Mouse (Mus musculus): Measurements from ENCODE around the gene Pam16.
A peak's percentile ranks its signal among the peaks of the same experiment; 100 is the strongest.
"Not testable (repeated sequence)": the region's sequence is repeated elsewhere in the genome, so short reads cannot be mapped to it uniquely, and the experiment has no call there.

Gene Pam16

DNA sequence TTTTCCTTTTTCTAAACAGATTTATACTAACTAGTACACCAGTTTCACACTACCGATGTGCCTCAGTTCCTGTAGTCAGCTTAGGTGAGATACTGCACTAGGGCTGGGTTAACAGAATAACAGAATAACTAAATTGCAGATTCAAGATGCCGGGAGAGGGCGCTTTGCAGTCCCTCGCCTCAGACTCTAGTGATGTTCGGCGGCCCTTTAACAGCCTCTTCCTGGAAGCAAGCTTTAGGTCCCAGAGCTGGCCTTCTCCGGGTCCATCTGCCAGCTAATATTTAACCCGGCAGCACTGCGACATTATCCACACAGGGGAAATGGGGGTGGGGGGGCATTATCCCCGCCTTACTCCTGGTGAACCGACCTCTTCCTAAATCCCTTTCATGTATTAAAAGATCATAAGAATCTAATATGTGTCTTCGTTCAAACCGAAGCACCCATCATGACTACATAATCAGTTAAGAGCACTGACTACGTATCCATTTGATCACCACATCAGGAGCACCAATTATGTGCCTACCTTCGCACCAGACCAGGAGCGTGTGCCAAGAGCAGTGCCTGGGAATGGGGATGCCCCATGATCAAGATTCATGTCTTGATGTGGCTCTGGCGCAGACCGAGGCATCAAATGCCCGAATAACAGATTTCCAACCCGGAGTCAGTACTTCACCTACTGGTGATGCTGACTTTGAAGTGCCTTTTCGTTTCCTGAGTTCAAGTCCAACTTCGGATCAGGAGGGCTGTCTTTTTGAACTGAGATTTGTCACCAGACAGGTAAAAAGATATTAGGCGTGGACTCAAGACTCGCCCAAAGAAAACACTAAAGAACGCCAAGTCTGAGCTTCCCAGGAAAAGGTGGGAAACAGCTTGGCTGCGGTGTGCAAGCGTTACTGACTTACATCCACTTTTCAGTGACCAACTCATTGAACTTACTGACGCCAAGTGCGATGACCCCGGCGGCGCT lies 31.6 kb downstream of the Pam16 start:
- DNase-seq (ENCODE audit: low read depth) = no peak

DNA sequence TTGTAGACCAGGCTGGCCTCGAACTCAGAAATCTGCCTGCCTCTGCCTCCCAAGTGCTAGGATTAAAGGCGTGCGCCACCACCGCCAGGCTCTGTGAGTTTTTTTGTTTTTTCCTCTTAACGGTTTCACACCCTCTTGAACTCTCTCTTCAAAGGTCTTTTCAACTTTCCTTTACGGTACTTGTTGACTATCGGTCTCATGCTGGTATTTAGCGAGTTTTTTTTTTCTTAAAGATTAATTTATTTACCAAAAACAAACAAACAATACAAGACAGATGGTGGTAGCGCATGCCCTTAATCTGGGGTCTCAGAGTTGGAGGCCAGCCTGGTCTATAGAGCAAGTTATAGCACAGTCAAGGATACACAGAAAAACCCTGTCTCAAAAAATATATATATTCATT lies 34.6 kb downstream of the Pam16 start:
- no peak for DNase-seq (ENCODE audit: low read depth)

DNA sequence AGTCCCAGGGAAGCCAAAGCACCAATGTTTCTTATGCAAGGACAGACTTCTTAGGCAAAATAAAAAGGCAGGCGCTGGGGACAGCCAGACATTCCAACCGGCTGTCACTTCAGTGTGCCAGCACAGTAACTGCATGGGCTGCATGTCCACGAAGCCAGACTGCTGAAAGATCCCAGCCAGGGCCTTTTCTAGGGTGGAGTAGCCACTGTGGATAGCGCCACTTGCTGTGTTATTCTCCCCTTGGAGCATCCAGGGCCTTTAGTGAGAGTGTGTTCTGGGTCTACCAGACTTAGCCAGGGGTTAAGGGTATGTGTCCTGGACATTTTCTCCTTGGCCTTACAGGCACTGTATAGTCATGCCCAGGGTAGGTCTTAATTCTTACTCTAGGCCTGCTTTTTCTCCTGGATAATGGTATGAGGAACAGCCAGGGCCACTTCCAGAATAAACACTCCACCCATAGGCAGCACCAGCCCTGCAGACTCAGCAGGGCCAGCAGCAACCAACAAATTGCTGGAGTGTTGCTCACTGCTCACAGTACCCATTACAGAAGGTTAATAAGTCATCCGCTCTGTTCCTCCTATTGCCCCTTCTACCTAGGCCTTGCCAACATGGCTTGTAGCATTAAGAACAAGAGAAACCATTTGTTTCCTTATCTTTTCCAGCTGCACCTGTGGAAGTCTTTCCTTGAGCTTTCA lies 37.1 kb downstream of the Pam16 start:
- DNase-seq (ENCODE audit: low read depth) = no peak

GRCm38 (mm10) chr16:4586531-4587123 lies 38.2 kb downstream of the Pam16 start:
- DNase-seq (ENCODE audit: low read depth) = peak; percentile 95

- DNase-seq (ENCODE audit: low read depth) = no peak
Measured at GRCm38 (mm10) chr16:4585642-4586530, 38.9 kb downstream of the Pam16 start.

DNA sequence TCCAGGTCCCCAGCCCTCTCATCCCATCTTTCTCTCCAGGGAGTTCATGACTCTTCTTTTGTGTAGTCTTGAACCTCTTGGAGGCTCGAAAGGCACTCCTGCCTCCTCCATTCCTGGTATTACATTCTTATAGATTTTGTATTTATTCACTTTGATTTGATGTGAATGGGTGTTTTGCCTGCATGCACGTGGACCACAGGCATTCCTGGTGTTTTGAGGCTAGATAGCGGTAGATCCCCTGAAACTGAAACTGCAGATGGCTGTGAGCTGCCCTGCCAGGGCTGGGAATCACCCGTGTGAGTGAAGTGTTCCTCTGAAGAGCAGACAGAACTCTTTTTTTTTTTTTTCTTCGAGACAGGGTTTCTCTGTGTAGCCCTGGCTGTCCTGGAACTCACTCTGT lies 40.4 kb downstream of the Pam16 start:
- no peak for DNase-seq (ENCODE audit: low read depth)

GRCm38 (mm10) chr16:4583807-4584206 lies 41.0 kb downstream of the Pam16 start:
- DNase-seq (ENCODE audit: low read depth) = no peak

- DNase-seq (ENCODE audit: low read depth) = not testable (repeated sequence)
Measured at GRCm38 (mm10) chr16:4581179-4581578, 43.6 kb downstream of the Pam16 start.

DNA sequence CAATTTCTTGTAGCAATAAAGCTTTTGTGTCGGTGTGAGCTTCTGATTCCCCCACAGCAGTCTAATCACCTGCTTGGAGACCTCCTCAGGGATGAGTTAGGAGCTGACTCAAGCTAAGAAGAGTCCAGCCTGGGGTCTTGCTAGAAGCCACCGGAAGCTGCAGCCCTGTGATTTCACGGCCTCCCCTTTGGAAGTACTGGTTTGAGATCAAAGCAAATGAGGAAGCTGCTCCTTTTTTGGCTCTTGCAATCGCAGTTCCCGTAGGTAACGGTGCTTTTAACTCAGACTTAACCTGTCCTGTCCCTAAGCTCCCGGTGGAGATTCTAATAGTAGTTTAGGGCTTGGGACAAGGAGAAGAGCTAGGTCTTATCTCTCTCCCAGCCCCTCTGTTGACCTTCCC lies 46.2 kb downstream of the Pam16 start:
- DNase-seq (ENCODE audit: low read depth) = no peak

GRCm38 (mm10) chr16:4576873-4577272 lies 47.9 kb downstream of the Pam16 start:
- no peak for DNase-seq (ENCODE audit: low read depth)

- DNase-seq (ENCODE audit: low read depth) = no peak
Measured at GRCm38 (mm10) chr16:4576038-4576437, 48.8 kb downstream of the Pam16 start.

DNA sequence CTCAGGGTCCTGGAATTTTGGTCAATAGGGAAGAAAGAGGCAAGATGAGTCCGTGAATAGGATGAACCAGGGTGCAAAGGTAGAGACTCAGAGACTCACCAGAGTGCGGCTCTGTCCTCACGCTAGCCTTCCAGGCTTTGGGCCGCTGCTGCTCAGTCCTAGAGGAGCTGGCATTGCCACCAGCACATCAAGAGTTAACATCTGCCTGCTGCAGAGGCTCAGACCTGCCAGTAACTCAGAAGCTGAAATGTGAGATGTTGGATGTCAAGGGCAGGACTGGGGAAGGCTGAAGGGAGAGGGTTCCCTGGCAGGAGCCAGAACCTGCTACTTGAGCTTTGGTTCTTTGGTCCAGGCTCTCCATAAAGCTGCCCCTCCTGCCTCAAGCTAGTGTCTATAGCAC lies 54.1 kb downstream of the Pam16 start:
- no peak for DNase-seq (ENCODE audit: low read depth)

GRCm38 (mm10) chr16:4567912-4568311 lies 56.9 kb downstream of the Pam16 start:
- peak; percentile 89 for DNase-seq (ENCODE audit: low read depth)
